Mouse (Mus musculus) liver, embryonic 14.5 days (tissue): ENCODE data around the gene Kcnh7. TPM values are rescaled to one million over a fixed set of nuclear protein-coding genes. Genes with fewer than 3 reads are reported as not detected.

Source experiments
- ATAC-seq: fragments of 200-750 bp; cut with Nextera tagmentation; 2 replicates; pipeline ENCODE4 v1.8.0; 2017; ENCODE audit warnings: moderate number of reproducible peaks, mild to moderate bottlenecking, moderate library complexity; ENCODE audit not compliant: insufficient read depth
- DNase-seq, 3 experiments: peaks; one replicate each; pipeline ENCODE4 v3.0.0-alpha.2; 2012 to 2013; ENCODE audit warnings: low read depth in 3 of 3, low spot score in 3 of 3
- H3K27ac ChIP-seq: fragments of 300-500 bp; sonication (generic); 2 replicates; pipeline ENCODE4 v1.5.1; 2014; ENCODE audit warnings: moderate library complexity, mild to moderate bottlenecking, control low read depth, inconsistent platforms
- H3K27me3 ChIP-seq: fragments of 300-500 bp; sonication (generic); 2 replicates; pipeline ENCODE4 v1.6.1; 2014; ENCODE audit warnings: mild to moderate bottlenecking, low read length, moderate library complexity; ENCODE audit not compliant: control insufficient read depth, insufficient read depth
- H3K36me3 ChIP-seq: fragments of 300-500 bp; sonication (generic); replicated peaks from 2 replicates; pipeline ENCODE4 v1.6.1; 2014; ENCODE audit warnings: low read depth; ENCODE audit not compliant: control insufficient read depth, insufficient read depth
- H3K4me1 ChIP-seq, 2 experiments: fragments of 200-500 bp in 1 of 2; fragments of 300-500 bp in 1 of 2; sonication (generic) in 1 of 2; replicated peaks; 2 replicates each; pipeline ENCODE4 v1.6.1; 2012 to 2014; ENCODE audit warnings: antibody characterized with exemption in 1 of 2, inconsistent platforms in 1 of 2, low read length in 1 of 2; ENCODE audit not compliant: control insufficient read depth in 2 of 2, insufficient read depth in 2 of 2
- H3K4me2 ChIP-seq: fragments of 300-500 bp; sonication (generic); 2 replicates; pipeline ENCODE4 v1.6.1; 2014; ENCODE audit warnings: low read depth, mild to moderate bottlenecking, control low read depth, moderate library complexity
- H3K4me3 ChIP-seq, 2 experiments: fragments of 200-500 bp in 1 of 2; fragments of 300-500 bp in 1 of 2; sonication (generic) in 1 of 2; 2 replicates each; pipeline ENCODE4 v1.5.1; 2012 to 2014; ENCODE audit warnings: low read depth in 2 of 2, low read length in 2 of 2, mild to moderate bottlenecking in 2 of 2, control low read depth in 1 of 2, inconsistent platforms in 1 of 2, moderate library complexity in 1 of 2; ENCODE audit not compliant: insufficient read depth in 1 of 2
- H3K9ac ChIP-seq: fragments of 300-500 bp; sonication (generic); replicated peaks from 2 replicates; pipeline ENCODE4 v1.6.1; 2014; ENCODE audit warnings: mild to moderate bottlenecking, control low read depth, moderate library complexity
- H3K9me3 ChIP-seq: fragments of 300-500 bp; sonication (generic); 2 replicates; pipeline ENCODE4 v1.6.1; 2016; ENCODE audit warnings: low read length, mixed read lengths; ENCODE audit not compliant: control insufficient read depth
- CTCF ChIP-seq: IDR thresholded peaks from 2 replicates; pipeline ENCODE4 v1.5.1; 2016; ENCODE audit warnings: antibody characterized with exemption, low read depth, control low read depth
- EP300 ChIP-seq: IDR thresholded peaks from 2 replicates; pipeline ENCODE4 v1.6.1; 2016; ENCODE audit warnings: antibody characterized with exemption, low read depth
- WGBS: fragments of 180-500 bp; shearing (Covaris S2); extraction: QIAGEN DNeasy Blood & Tissue Kit; methylation state at CpG from one replicate; pipeline ENCODE4 v1.1.7; 2014; ENCODE audit not compliant: insufficient replicate concordance; 5-methylcytosine and 5-hydroxymethylcytosine counted together
- polyA plus RNA-seq, 2 experiments: library from polyadenylated mRNA; depleted of rRNA in 1 of 2; stranded (reverse) in 1 of 2; unstranded in 1 of 2; fragments of >200 nt; fragmentation: Nextera tagmentation in 1 of 2; extraction: Ambion mirVana in 1 of 2; gene quantifications; 2 replicates each; pipeline versions ENCODE4 v1.2.1 to v1.2.3; 2012 to 2014

Kcnh7 gene
- polyA plus RNA-seq (2012; rRNA removed) (0.01 and 0.02 TPM in 2 replicates), polyA plus RNA-seq (2014; fragmentation: Nextera tagmentation; extraction: Ambion mirVana) (0.03 and 0.09 TPM in 2 replicates)

DNA sequence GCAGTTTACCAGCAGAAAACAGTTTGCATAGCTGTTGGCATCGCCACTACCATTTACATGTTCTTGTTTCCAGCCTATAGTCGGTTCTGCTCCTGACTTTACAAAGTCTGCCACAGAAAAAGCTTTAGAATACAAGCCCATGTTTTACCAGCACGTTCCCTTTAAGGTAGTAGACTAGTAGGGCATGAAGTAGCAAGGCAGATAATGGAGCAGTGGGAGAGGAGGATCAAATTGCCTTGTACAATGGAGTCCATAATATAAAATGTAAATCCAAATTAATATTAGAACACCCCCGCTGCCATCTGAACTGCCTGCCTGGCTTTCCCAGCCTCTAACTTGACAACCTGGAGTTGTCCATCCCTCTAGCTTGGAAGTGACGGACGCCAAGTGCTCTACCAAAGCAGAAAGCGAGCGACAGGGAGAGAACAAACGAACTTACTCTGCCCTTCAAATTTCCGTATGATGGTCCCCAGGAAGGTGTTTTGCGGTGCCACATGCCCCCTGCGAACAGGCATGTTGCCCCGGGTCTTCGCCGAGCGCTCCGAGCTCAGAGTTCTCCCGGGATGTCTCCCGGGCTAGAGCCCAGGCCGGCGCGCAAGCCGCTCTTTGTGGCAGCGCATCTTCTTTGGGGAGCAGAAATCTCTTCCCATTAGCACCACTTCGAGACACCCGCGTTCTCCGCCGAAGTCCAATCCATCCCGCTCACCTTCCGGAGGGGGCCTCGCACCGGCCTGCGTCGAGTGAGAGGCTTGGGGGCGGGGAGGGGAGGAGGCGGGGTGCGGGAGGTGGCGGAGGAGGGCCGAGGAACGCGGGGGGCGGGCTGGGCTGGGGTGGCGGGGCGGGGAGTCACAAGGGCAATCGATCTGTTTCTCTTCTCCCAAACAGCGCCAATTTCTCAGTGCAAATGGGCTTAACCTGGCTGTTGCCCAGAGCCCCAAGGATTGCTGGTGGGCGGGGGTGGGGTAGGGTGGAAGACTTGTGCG, at the start of gene Kcnh7:
Kcnh7 (minus strand) TSS at position 725 of the 983 bp plus-strand sequence.
- Histone ChIP-seq H3K27me3 (peaks cover 8% of the 10 kb centered on the region), H3K36me3 (no peaks in the 10 kb centered on the region), H3K27ac (no peak within 1 kb of the TSS), H3K4me1 (no peaks in the 10 kb centered on the region), H3K9ac (no peak within 1 kb of the TSS), H3K9me3 (no peaks in the 10 kb centered on the region), H3K4me3 (peak within 1 kb of the TSS in 1 of 2 experiments; percentile 20; a peak in 1 of 4 replicates), H3K4me2 (peak within 1 kb of the TSS; percentile 24)
- no peak for ATAC-seq
- 1% methylated on average over 47 of the region's 49 CpGs for whole genome bisulfite sequencing
- DNase-seq, result no peak
- TF ChIP-seq EP300, result no peak
- no peak for TF ChIP-seq CTCF

GRCm38 (mm10) chr2:63207435-63207834, 23.3 kb upstream of the Kcnh7 start:
- ATAC-seq, result no peak
- no peaks in the 10 kb centered on the region for H3K4me1 ChIP-seq
- H3K4me2 ChIP-seq, result no peak overlapping the region
- 48% methylated on average over 3 of the region's 3 CpGs for WGBS
- no peak overlapping the region for H3K4me3 ChIP-seq
- no peak overlapping the region for H3K27ac ChIP-seq
- no peaks in the 10 kb centered on the region for H3K36me3 ChIP-seq
- no peak overlapping the region for H3K9ac ChIP-seq
- no peaks in the 10 kb centered on the region for H3K9me3 ChIP-seq
- TF ChIP-seq CTCF (no peak), EP300 (no peak)
- no peaks in the 10 kb centered on the region for H3K27me3 ChIP-seq
- DNase-seq, result no peak

DNA sequence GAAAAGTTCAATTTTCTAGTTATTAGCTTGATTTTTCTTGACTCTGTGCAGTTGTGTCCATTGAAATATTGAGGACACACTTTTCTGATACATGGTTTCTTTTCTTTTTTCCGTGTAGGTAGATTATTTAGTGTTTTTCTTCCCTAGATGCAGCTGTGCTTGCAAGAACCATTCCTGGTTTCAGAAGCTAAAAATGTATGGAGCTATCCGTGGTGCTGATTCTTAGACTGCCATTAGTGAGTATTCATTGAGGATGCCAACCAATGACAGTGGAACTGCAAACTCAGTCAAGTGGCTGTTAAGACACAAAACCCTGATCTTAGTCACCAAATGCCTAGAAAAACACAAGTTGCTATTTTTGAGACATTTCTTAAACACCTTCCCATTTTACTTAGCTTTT, 1.9 kb upstream of the Kcnh7 start:
- no peak overlapping the region for H3K27ac ChIP-seq
- no peak for DNase-seq
- TF ChIP-seq EP300 (no peak), CTCF (no peak)
- peaks cover 8% of the 10 kb centered on the region for H3K27me3 ChIP-seq
- no peaks in the 10 kb centered on the region for H3K36me3 ChIP-seq
- no peaks in the 10 kb centered on the region for H3K9me3 ChIP-seq
- H3K9ac ChIP-seq, result no peak overlapping the region
- no peak overlapping the region for H3K4me3 ChIP-seq
- H3K4me1 ChIP-seq, result no peaks in the 10 kb centered on the region
- no peak for ATAC-seq
- 3% methylated on average over 2 of the region's 2 CpGs for WGBS
- H3K4me2 ChIP-seq, result no peak overlapping the region

DNA sequence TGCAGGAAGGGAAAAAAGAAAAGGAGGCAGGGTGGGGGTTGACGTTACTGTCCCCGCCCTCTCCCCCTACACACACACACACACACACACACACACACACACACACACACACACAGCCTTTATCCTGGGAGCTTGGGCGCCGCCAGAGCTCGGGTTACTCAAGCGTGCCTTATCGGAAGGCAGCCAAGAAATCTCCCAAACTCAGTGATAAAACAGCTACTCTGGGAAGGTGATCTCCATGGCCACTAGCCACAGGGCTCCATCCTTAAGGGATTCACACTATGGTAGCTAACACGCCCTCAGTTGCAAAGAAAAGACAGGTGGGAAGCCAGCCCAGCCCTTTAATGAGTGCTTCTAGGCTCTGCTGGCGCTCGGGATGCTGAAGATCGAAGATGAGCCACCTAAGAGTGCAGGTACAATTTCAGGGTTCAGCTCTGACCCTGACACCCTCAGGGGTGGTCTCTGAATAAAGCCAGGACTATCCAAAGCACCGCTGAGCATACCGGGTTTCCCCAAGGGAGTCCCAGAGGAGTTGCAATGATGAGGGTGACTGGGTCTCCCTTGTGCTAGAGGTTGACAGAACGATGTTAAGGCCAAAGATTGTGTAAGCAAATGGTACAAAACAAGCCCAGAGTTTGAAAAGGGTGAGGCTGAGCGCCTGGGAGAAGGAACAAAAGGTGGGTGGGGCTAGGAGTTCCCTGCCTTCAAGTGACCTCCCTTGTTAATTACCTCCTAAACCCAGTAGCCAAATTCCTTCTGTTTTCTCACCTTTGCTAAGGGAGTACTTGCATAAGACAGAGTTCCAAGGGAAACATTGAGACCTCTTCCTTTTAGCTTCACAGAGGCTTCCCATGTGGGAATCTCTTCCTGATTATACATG, 704 bp upstream of the Kcnh7 start:
- Histone ChIP-seq H3K4me2 (peak overlapping the region; percentile 24), H3K9ac (no peak overlapping the region), H3K27me3 (peaks cover 8% of the 10 kb centered on the region), H3K4me3 (no peak overlapping the region), H3K9me3 (no peaks in the 10 kb centered on the region), H3K27ac (no peak overlapping the region), H3K36me3 (no peaks in the 10 kb centered on the region), H3K4me1 (no peaks in the 10 kb centered on the region)
- no peak for ATAC-seq
- WGBS, result 6% methylated on average over 15 of the region's 15 CpGs
- TF ChIP-seq CTCF (no peak), EP300 (no peak)
- DNase-seq, result no peak
